Mouse (Mus musculus) layer of hippocampus, adult 8-10 months (tissue): ENCODE measurements at regions not wholly inside any gene's neighbourhood (a gene's known extent, or its start where the extent isn't known, plus 50 kb on each side); places are given as distances from the start of the nearest gene placed in this dataset.
"Not testable (repeated sequence)": the region's sequence is repeated elsewhere in the genome, so short reads cannot be mapped to it uniquely, and the experiment has no call there.

Source experiments
- DNase-seq, 2 experiments: peaks; one replicate each; pipeline ENCODE4 v3.0.0; 2022; ENCODE audit warnings: low spot score in 2 of 2

DNA sequence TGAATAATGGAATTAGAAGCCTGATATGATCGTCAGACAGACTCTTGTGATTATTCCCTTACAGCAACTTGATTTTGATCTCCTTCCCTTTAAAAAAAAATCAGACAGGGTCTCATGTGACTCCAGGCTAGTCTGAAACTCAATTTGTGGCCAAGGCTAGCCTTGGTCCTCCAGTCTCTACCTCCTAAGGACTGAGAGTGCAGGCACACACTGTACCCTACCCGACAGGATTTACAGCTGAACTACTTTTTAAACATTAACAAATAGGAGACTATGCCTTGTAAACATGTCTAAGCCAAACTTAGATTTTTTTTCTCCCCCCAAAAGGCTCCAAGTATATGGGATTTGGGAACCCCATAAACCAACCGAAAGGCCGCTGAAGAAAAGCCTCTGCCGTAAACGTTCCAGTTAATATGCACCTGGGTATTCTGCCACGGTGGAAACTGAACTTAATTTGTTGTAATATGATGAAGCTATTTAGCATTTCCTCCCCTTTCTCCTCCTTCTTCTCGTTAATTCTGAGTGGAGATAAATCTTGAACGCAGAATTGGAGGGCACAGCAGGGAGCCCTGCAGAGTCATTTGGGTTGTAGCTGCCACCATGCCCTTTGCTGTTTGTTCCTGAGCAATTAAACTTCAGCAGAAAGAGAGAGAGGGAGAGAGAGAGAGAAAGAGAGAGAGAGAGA, 170.0 kb upstream of the Kit start:
- no peak for DNase-seq

DNA sequence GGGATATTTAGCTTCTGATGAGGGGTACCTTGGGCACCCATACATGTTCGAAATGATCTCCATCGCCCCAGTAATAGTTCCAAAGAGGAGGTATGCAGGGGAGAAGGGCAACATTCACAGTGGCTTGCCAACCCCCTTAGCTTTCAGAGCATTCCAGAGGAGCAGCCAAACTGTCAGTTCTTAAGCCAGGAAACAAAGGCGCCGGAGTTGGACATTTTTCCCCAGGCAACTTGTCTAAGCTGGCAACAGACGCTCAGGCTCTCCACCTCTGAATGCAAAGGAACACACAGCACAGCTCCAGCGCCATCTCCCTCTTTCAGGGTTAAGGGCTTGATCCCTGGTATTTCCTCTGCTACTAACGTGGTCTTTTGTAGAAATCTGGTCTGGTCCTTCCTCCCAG, 169.2 kb upstream of the Kit start:
- DNase-seq = no peak

DNA sequence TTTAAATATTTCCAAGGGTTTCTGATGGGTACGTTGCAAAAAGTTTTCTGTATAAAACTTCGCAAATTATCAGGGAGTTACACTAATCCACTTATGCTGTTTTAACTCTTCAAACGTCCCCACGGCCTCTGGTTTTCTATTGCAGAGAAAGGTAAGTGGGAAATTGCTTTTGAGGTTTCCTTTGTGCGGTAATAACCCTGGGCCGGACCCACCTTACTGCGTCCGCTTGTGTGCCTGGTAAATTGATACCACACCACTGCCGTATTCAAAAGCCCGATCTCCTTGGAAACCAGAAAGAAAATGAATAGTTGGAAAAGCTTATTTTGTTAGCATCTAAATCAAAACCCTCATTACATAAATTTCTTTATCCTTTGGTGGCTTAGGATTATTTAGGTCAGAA, 167.0 kb upstream of the Kit start:
- DNase-seq = no peak

DNA sequence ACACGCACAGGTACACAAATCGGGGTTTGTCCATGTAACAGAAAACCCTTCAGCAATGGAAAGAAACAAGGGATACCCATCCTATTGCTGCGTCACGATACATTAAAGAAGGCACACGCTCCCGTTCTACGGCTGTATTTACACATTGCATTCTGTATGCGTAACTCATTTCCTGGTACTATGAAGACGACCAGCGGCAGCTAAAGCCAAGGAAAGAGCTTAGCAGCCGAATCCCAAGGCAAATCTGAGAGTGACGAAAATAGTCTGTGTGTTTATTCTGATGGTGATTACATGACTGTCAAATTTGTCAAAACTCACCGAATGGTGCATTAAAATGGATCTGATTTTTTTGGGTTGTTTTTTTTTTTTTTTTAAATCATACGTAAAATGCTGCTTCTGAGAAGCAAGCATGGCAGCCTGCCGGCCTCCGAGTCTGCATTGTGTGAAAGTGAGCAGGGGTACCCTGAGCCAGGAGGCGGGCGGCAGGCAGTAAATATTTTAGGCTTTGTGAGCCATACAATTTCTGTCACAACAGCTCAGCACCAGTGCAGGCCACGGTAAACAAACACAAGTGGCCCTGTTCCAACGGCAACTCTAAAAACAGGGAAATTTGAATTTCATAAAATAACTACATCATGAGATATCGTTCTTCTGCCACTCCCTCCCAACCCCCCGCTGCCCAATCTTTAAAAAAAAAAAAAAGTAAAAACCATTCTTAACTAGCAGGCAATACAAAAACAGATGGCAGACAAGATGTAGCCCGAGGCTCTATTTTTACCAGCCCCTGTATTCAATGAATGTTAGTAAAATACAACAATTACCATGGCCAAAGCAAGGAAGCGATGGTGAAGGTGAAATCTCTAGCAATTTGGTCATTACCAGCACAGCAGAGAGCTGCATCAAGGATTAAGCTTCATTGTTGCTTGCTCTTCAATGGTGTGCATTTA, 164.2 kb upstream of the Kit start:
- DNase-seq = no peak

DNA sequence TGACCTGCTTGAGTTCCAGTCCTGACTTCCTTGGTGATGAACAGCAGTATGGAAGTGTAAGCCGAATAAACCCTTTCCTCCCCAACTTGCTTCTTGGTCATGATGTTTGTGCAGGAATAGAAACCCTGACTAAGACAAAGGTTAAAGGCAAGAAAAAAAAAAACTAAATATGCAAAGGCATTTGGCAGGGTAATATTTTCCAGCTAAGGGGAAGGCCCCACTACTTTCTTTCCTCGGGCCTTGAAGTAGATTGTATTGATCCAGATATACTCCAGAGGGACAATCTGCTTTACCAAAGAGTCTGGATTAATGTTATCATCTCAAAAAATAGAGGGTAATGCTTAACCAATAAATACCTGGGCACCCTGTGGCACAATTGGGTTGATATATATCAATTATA, 155.4 kb upstream of the Kit start:
- DNase-seq = not testable (repeated sequence)

DNA sequence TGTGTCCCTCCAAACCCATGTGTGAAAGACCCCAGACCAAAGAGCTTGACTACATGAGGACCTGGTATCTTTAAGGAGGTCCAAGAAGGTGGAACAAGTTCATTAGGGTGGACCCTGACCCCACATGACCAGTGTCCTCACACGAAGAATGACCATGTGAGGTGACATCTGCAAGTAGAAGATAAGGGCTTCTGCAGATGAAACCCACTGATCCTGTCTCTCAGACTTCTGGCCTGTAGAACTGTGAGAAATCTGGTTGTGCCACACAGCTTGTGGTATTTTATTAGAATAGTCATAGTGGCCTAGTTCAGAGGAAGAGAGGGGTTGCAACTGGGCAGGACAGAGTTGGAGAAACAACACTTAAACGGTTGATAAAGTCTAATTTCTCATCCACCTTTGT, 141.8 kb upstream of the Kit start:
- no peak for DNase-seq

DNA sequence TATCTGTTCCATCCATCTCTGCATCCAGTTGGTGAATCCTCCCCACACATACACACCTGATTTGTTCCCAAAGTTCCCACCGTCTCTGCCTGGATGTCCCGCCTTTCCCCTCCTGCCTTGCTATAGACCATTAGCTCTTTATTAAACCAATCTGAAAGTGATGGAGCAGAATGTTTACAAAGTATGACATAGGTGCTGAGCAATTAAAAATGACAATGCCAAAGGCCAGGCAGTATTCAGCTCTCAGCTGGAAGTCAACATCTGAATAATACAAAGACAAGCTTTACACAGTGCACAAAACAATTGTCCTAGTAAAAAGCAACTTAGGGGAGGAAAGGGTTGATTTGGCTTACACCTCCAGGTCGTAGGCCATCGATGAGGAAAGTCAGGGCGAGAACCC, 136.8 kb upstream of the Kit start:
- no peak for DNase-seq

DNA sequence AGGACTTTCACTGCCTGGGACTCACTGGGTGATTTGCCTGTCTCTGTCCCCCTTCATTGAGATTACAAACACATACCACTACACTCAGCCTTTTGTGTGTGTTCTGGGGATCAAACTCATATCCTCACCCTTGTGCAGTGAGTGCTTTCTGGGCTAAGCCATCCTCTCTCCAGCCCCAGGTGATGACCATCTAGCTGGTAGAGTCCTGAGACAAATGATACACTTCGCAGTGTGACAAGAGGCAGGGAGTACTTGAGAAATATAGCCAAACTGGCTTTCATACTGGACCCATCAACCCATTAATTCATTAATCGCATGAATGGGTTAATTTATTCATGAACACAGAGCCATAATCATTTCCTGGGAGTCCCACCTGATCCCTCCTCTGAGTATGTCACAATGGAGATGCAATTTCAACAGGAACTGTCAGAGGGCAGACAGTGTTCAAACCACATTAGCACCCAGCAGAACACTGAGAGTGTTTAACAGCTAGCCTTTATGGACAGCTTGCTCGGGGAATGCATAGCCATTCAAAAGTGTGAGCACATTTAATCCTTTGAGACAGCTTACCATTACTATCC, 130.6 kb upstream of the Kit start:
- DNase-seq = no peak

DNA sequence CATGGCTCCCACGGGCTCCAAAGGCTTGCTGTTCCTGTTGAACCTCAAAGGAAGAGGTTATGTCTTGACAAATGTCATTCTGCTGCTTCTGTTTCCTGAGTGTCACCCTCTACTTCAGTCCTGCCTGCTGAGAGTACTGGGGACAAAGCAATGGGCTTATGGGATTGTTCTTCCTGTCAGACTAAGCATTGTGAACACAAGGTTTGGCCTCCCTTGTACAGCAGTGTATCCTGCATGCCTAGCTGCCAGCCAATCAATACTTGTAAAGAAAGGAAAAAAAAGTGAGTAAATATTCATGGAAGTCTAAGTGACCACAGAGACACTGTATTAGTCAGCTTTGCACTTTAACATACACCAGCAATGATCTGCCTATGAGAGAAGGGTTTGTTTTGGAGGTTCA, 128.3 kb upstream of the Kit start:
- DNase-seq = no peak

DNA sequence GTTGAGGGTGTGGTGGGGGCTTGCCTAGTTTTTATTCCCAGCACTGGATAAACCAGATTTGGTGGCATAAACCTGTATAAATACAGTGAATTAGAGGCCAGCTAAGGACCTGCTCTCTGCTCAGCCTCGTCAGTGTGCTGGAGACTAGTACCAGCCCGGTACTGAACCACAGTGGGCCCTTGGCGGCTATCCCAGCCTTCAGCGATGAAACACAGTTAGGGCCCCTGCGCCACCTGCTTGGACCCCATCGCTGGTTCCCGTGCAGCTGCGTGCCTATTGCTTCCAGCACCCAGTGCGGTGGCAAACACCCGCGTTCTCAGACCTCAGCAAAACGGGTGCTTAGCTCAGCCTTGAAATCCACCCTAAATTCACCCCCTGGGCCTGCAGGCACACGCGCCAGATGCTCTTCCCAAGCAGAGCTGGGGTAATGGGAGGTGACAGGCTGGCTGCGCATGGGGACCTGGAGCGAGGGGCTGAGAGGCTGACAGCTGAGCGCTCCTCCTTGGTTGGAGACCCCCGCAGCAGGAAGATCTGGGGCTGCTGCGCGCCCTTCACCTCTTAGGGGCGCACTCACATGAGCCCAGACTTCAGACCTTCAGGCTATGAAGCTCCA, 124.7 kb upstream of the Kit start:
- DNase-seq = no peak

DNA sequence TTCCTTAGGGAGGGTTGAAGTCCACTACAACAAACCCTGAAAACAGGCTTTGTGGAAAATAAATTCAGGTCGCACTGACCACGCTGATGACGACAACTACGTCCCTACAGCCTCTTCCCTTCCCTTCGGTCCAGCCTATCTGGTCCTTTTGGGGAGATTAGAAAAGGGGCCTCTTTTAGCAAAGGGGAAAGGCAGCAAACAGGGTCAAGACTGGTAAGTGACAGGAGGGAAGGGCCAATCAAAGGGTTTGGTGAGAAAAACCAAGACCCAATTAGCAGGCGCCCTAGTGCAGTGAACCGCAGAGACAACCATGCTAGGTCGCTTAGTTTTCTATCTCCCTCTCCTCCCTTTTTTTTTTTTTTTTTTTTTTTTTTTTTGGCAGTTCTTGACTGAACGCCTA, 124.2 kb upstream of the Kit start:
- no peak for DNase-seq

DNA sequence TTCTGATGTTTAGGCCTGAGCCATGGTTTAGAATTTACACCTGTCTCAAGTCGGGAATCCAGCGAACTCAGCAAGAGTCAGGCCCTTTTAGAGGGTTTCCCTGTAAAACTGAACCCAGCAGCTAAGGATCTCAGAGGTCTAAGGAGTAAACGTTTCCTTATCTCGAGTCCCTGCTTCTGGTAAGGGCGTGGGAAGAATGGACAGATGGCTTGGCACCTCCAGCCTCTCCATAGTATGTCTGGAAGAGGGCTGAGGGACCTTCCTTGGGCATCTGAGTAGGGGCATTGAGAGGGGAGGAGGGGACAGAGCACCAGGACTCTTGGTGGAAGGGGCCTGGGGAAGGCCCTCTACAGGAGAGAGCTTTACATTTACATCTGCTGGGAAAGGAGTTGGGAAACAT, 123.6 kb upstream of the Kit start:
- no peak for DNase-seq

DNA sequence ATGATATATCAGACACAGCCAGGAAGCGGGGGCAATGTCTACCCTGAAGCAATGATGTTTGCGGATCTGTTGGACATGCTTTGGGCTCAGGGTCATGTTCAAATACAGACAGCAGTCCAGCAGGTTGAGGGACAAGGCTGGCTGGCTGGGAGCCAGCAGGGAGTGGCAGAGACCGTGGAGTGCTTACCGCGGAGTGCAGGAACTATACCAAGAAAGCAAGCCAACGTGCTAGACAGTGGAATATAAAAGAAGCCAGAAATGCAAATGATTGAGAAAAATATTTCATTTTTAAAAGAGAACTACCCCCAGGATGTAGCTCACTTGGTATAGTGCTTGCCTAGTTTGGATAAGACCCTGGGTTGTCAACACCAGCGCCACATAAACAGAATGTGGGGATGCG, 123.0 kb upstream of the Kit start:
- DNase-seq = no peak

DNA sequence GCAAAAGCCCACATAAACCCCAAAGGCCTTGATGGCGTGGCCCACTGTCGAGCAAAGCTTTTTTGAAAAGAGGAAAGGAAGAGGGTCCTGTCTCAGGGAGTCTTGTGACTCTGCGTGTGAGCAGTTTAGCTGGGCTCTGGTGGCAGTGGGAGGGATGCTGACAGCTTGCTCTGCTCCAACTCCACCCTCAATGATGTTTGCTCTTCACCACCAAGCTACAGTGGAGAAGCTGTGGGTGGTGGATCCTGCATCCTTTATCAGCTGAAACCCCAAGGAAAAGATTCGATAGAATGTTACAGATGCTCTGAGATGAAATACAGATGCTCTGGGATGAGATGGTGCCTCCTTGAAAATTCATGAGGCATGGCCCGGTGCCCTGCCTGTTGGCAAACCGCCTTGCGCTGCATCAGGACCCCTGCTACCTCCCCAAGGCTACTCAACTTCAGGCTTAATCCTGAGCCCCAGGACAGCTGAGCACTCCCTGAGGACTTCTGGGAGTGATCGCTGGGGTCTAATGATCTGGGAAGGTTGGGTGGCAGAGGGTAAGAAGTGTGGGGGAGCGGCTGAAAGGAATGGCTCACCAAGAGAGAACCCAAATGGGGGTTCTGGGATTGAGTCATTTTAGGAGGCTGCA, 120.8 kb upstream of the Kit start:
- peak in 1 of 2 experiments; percentile 20 for DNase-seq

DNA sequence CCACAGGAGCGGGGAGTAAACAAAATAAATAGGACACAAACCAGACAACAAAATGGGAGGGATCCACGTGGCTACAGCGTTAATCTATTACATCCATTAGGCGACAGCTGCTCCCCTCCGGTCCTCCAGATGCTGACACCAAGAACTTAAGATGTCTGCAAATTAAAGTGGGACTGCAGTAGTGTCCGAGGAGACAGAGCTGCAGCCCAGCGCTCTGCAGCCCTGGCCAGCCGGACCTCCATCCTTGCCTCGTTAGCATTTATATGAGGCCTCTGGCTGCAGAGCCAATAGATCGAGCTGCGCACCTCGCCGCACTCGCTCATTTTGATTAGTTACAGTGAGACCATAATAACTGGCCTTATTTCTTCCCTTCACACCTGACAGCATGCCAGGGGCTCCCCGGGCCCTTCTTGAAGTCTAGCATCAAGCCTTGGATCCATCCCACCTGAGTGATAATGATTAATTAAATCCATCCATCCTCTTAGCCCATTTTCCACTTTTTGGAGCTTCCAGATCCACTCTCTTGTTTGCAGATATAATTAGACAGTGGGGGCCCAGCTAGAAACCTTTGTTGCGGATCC, 119.7 kb upstream of the Kit start:
- DNase-seq = no peak

DNA sequence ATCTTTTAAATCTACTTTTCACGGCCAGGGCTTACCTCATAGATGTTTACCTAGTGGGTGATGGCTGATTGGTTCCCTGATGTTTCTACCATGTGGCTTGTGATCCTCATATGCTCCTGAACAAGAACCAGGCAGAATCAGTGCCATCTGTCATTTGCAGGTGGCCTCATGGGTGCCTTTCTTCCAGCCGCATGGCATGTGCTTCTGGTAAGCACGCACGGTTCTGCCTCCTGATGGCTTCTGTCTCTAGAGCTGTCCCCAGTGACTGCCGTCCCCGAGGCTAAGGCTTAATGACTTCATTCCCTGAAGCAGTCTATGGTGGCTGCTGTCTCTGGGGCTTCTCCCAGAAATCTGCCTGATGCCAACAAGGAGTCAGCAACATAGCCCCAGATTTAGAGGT, 117.3 kb upstream of the Kit start:
- DNase-seq = peak in 1 of 2 experiments; percentile 31

DNA sequence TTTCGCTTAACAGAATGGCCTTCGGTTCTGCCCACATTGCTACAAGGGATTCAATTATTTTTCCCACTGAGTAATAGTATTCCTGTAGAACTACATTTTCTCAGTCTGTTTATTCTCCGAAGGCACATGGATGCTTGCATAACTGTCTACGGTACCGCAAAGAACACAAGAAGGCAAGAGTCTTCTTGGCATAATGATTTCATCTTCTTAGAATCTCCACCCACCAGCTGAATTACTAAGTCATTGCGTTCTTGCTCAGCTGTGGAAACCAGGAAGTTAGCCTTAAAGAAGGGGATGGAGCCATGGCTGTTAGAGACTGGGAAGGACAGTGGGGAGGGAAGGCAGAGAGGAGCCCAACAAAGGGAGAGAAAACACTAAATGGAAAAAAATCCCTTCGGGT, 116.4 kb upstream of the Kit start:
- DNase-seq = no peak

DNA sequence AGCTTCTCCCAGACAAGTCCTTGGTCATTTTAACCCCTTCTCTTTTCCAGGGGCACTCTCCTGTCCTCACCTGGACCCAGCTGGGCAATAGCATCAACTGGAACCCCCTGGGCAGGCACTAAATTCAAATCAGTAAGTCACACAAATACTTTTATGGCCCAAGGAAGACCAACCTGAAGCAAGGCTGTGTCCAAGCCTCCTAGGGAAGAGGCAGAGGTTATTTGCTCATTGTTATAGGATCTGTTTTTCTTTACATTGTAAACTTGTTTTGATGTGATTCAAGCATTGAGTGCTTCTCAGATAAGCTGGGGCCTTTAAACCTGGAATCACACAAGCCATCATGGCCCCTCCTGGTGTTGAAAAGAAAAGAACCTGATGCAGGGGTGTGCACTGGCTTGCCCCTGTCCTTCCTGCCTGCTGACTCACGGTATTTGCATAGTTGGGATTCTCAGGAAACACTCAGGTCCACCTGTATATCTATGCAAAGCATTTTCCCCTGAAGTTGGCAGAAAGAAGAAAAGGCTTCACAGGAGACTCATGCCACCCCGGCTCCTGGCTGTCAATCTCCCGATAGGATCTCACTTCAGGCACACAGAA, 114.9 kb upstream of the Kit start:
- DNase-seq = no peak

DNA sequence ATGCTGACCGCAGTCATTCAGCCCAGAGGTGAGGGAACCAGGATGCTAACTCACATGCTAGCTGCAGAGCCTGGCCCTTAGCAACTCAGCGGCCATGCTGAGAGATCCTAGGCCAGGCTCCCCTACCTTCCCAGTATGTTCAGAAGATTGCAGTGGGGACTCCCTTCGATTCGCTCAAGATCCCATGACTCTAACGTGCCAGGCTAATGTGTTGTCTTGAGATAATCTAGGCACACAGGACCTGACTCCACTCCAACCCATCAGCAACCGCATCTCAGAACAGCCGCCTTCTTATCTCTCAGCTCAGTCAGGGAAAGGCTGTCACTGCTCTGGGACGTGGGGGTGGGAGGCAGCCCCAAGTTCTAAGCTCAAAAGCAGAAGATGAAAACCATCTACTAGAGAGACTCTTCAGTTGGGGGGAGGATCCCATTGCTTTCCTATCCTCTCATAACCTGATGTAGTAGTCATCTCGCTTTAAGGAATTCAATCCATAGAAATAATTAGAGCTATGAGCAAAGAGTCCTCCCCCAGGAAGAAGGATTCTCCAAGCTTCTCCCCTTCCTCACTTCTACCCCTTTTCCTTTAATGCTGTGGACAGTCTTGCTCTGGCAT, 114.2 kb upstream of the Kit start:
- DNase-seq = no peak

DNA sequence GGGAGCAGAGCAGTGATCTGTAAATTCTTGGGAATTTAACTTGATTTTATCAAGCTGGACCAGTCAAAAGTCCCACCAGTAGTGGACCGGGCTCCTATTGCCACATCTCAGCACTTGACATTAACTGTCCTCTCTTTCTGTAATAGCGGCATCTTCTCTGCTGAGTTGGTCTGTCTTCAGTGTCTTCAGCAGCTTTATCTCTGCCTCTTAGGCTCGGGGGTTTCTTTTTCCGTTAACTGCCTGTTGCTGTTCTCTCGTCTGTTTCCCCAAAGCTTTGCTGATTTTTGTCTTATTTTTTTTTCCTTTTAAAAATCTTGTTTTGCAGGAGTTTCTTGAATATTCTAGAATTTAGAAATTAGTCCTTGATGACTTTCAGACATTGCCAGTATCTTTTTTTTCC, 113.3 kb upstream of the Kit start:
- no peak for DNase-seq
